Mouse (Mus musculus): ENCODE measurements around the gene Adamtsl1. TPM values are rescaled to one million over a fixed set of nuclear protein-coding genes. Genes with fewer than 3 reads are reported as not detected.

Adamtsl1 gene
- polyA plus RNA-seq, 1 experiment: 2.7 TPM

GRCm38 (mm10) chr4:86317916-86318542 lies 804.1 kb downstream of the Adamtsl1 start:
- Histone ChIP-seq H3K79me2 (ENCODE audit: control insufficient read depth, insufficient read depth) (no peaks in the 10 kb centered on the region), H3K4me3 (no peak overlapping the region), H3K27me3 (ENCODE audit: control insufficient read depth, insufficient read depth, insufficient read length) (no peaks in the 10 kb centered on the region), H3K4me2 (ENCODE audit: low read depth) (no peak overlapping the region), H3ac (ENCODE audit: control insufficient read depth, insufficient read length) (no peak overlapping the region), H3K36me3 (ENCODE audit: control insufficient read depth, insufficient read depth) (no peaks in the 10 kb centered on the region)
- TF ChIP-seq REST (IDR thresholded peaks at IDR 0.05; ENCODE audit: insufficient read depth, insufficient read length) (no peak), MYOG (IDR thresholded peaks at IDR 0.05; ENCODE audit: control insufficient read depth in 1 of 3, insufficient read depth in 1 of 3, insufficient read length in 2 of 3, low read depth in 2 of 3) (no peak), CEBPB (IDR thresholded peaks at IDR 0.05; ENCODE audit: insufficient read depth, poor library complexity, severe bottlenecking) (no peak)

GRCm38 (mm10) chr4:86325411-86325810 lies 811.4 kb downstream of the Adamtsl1 start:
- Histone ChIP-seq H3K4me2 (ENCODE audit: low read depth) (no peak overlapping the region), H3K27me3 (ENCODE audit: control insufficient read depth, insufficient read depth, insufficient read length) (no peaks in the 10 kb centered on the region), H3K4me3 (no peak overlapping the region), H3ac (ENCODE audit: control insufficient read depth, insufficient read length) (no peak overlapping the region), H3K36me3 (ENCODE audit: control insufficient read depth, insufficient read depth) (no peaks in the 10 kb centered on the region), H3K79me2 (ENCODE audit: control insufficient read depth, insufficient read depth) (no peaks in the 10 kb centered on the region)
- TF ChIP-seq POLR2AphosphoS2 (IDR thresholded peaks at IDR 0.05; ENCODE audit: insufficient read length, low read depth): no peak
- TF ChIP-seq USF1 (IDR thresholded peaks at IDR 0.05; ENCODE audit: low read depth): no peak
- no peak for TF ChIP-seq TCF12 (IDR thresholded peaks at IDR 0.05; ENCODE audit: insufficient read depth, poor library complexity, severe bottlenecking)

GRCm38 (mm10) chr4:86326003-86326402 lies 812.0 kb downstream of the Adamtsl1 start:
- Histone ChIP-seq H3K36me3 (ENCODE audit: control insufficient read depth, insufficient read depth) (no peaks in the 10 kb centered on the region), H3K4me3 (no peak overlapping the region), H3K27me3 (ENCODE audit: control insufficient read depth, insufficient read depth, insufficient read length) (no peaks in the 10 kb centered on the region), H3K79me2 (ENCODE audit: control insufficient read depth, insufficient read depth) (no peaks in the 10 kb centered on the region), H3K4me2 (ENCODE audit: low read depth) (no peak overlapping the region), H3ac (ENCODE audit: control insufficient read depth, insufficient read length) (no peak overlapping the region)
- no peak for TF ChIP-seq TCF3 (IDR thresholded peaks at IDR 0.05; ENCODE audit: insufficient read length, low read depth)
- no peak for TF ChIP-seq SRF (IDR thresholded peaks at IDR 0.05; ENCODE audit: control insufficient read depth, insufficient read length, low read depth)
- no peak for TF ChIP-seq MAX (IDR thresholded peaks at IDR 0.05; ENCODE audit: low read depth)
- no peak for TF ChIP-seq E2F4 (IDR thresholded peaks at IDR 0.05; ENCODE audit: insufficient read depth)
- no peak for TF ChIP-seq CEBPB (IDR thresholded peaks at IDR 0.05; ENCODE audit: insufficient read depth, poor library complexity, severe bottlenecking)

- no peak overlapping the region for H3K4me2 ChIP-seq (ENCODE audit: low read depth)
- H3K36me3 ChIP-seq (ENCODE audit: control insufficient read depth, insufficient read depth): no peaks in the 10 kb centered on the region
- H3ac ChIP-seq (ENCODE audit: control insufficient read depth, insufficient read length): no peak overlapping the region
- H3K27me3 ChIP-seq (ENCODE audit: control insufficient read depth, insufficient read depth, insufficient read length): no peaks in the 10 kb centered on the region
- H3K79me2 ChIP-seq (ENCODE audit: control insufficient read depth, insufficient read depth): no peaks in the 10 kb centered on the region
- TF ChIP-seq POLR2A (IDR thresholded peaks at IDR 0.05; ENCODE audit: insufficient read length, low read depth) (no peak), USF1 (IDR thresholded peaks at IDR 0.05; ENCODE audit: low read depth) (no peak), REST (IDR thresholded peaks at IDR 0.05; ENCODE audit: insufficient read depth, insufficient read length) (no peak), E2F4 (IDR thresholded peaks at IDR 0.05; ENCODE audit: insufficient read depth) (no peak), SRF (IDR thresholded peaks at IDR 0.05; ENCODE audit: control insufficient read depth, insufficient read length, low read depth) (no peak), MYOD1 (IDR thresholded peaks at IDR 0.05; ENCODE audit: control insufficient read depth in 1 of 3, insufficient read length in 2 of 3, low read depth in 2 of 3) (no peak), TCF3 (IDR thresholded peaks at IDR 0.05; ENCODE audit: insufficient read length, low read depth) (no peak), MAX (IDR thresholded peaks at IDR 0.05; ENCODE audit: low read depth) (no peak), CEBPB (IDR thresholded peaks at IDR 0.05; ENCODE audit: insufficient read depth, poor library complexity, severe bottlenecking) (no peak), POLR2AphosphoS2 (IDR thresholded peaks at IDR 0.05; ENCODE audit: insufficient read length, low read depth) (no peak), TCF12 (IDR thresholded peaks at IDR 0.05; ENCODE audit: insufficient read depth, poor library complexity, severe bottlenecking) (no peak), MYOG (IDR thresholded peaks at IDR 0.05; ENCODE audit: control insufficient read depth in 1 of 3, insufficient read depth in 1 of 3, insufficient read length in 2 of 3, low read depth in 2 of 3) (no peak)
- H3K4me3 ChIP-seq: no peak overlapping the region
Measured at GRCm38 (mm10) chr4:86326638-86327037, 812.7 kb downstream of the Adamtsl1 start.

GRCm38 (mm10) chr4:86329481-86329880 lies 815.5 kb downstream of the Adamtsl1 start:
- H3K36me3 ChIP-seq (ENCODE audit: control insufficient read depth, insufficient read depth): no peaks in the 10 kb centered on the region
- no peak overlapping the region for H3K4me2 ChIP-seq (ENCODE audit: low read depth)
- H3K27me3 ChIP-seq (ENCODE audit: control insufficient read depth, insufficient read depth, insufficient read length): no peaks in the 10 kb centered on the region
- H3K79me2 ChIP-seq (ENCODE audit: control insufficient read depth, insufficient read depth): no peaks in the 10 kb centered on the region
- no peak overlapping the region for H3K4me3 ChIP-seq
- no peak overlapping the region for H3ac ChIP-seq (ENCODE audit: control insufficient read depth, insufficient read length)
- TF ChIP-seq E2F4 (IDR thresholded peaks at IDR 0.05; ENCODE audit: insufficient read depth): no peak
- TF ChIP-seq SRF (IDR thresholded peaks at IDR 0.05; ENCODE audit: control insufficient read depth, insufficient read length, low read depth): no peak
- TF ChIP-seq MYOG (IDR thresholded peaks at IDR 0.05; ENCODE audit: control insufficient read depth in 1 of 3, insufficient read depth in 1 of 3, insufficient read length in 2 of 3, low read depth in 2 of 3): no peak
- TF ChIP-seq TCF12 (IDR thresholded peaks at IDR 0.05; ENCODE audit: insufficient read depth, poor library complexity, severe bottlenecking): no peak
- no peak for TF ChIP-seq POLR2A (IDR thresholded peaks at IDR 0.05; ENCODE audit: insufficient read length, low read depth)
- TF ChIP-seq TCF3 (IDR thresholded peaks at IDR 0.05; ENCODE audit: insufficient read length, low read depth): no peak
- no peak for TF ChIP-seq MAX (IDR thresholded peaks at IDR 0.05; ENCODE audit: low read depth)
- TF ChIP-seq USF1 (IDR thresholded peaks at IDR 0.05; ENCODE audit: low read depth): no peak
- TF ChIP-seq MYOD1 (IDR thresholded peaks at IDR 0.05; ENCODE audit: control insufficient read depth in 1 of 3, insufficient read length in 2 of 3, low read depth in 2 of 3): no peak
- no peak for TF ChIP-seq CEBPB (IDR thresholded peaks at IDR 0.05; ENCODE audit: insufficient read depth, poor library complexity, severe bottlenecking)
- TF ChIP-seq REST (IDR thresholded peaks at IDR 0.05; ENCODE audit: insufficient read depth, insufficient read length): no peak
- TF ChIP-seq POLR2AphosphoS2 (IDR thresholded peaks at IDR 0.05; ENCODE audit: insufficient read length, low read depth): no peak

Data from myocyte (in vitro differentiated cells).